Mouse (Mus musculus) cerebellum, adult 11-12 months (tissue): ENCODE data around the gene 1700021F05Rik.

Experiments
- DNase-seq: peaks from one replicate; pipeline ENCODE4 v3.0.0; 2022

1700021F05Rik gene

GRCm38 (mm10) chr10:43480227-43480849, 60.5 kb downstream of the 1700021F05Rik start:
- DNase-seq, result no peak

GRCm38 (mm10) chr10:43479436-43480157, 61.2 kb downstream of the 1700021F05Rik start:
- peak; percentile 71 for DNase-seq

DNA sequence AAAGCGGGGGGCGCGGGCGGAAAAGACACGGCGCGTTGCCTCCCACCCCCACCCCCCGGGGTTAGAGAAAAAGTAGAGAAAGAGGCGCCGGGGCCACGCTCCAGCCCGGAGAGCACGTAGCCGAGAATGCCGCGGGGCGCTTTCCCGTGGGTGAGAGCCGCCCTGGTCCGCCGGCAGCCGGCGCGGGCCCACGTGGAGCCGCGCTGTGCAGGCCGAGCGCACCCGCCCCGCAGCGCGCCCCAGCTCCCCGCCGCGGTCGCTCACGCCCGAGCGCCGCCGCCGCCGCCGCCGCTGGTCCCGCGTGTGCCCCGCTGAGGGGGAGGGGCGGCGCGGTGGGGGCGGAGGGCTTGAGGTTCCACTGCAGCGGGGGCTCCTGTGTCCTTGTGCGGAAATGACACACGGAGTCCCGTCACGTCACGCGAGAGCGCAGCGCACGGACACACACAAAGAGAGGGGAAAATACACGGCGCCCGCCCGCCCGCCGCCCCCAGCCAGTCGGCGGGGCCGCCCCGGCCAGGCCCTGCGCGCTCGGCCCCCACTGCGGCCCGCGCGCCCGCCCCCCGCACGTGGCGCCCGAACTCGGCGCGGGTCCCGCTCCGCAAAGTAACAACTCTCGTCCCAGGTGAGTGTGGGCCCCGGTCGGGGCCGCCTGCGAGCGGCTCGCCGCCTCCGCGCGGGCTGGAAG, 61.9 kb downstream of the 1700021F05Rik start, which contains the start of gene Bend3:
TSS of gene Bend3 (plus strand) at position 81 of the 685 bp plus-strand sequence.
- peak; percentile 59 for DNase-seq

DNA sequence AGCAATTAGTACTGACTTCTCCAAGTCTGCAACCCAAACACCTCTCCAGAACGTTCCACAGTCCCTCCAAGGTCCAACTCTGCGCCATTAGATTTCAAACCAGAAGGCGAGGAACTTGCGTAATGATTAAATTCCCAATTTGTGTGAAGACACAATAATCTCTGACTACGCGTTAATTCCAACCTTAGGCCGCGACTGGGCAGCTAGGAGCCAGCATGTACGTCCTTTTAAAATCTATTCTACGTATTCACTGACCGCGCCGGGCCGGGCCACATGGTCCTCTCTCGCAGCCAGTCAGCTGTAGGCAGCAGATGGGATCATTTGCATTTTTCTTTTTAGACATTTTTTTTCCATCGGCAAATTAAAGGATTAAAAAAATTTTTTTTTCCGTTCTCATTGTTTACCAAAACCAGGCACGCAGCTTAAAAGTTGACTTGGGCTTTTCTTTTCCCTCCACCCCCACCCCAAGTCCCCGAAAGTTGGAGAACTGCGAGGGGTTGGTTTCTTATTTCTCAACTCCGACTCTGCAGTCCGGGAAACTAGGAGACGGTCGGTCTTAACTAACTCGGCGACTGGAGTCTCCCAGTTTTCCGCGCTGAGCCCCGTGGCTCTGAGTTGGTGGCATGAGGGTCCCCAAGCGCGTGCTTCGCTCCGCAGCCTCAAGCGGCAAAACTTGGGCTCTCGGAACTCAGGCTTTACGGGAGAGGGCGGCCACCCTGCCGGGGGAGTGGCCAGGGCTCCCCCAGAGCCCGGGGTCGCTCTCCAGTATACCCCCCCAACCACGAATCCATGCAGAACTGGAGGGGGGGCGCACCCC, 62.7 kb downstream of the 1700021F05Rik start:
- peak; percentile 20 for DNase-seq

DNA sequence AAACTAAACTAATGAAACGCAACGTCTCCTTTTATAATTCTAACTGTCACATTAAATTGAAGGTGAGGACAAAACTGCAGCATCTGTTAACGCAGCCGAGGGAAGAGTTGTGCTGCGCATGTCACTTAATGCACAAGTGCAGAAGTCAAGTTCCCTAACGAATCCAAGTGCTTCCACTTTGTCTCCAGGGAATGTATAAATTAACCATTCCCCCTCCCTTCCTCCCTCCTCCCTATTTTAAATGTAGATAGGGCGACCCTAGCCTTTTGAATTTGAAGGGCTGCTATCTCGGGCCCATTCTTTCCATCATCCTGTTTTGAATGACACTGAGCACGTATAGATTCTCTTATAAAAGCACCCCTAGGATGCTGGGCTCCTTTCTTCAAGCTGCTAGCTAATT, 63.3 kb downstream of the 1700021F05Rik start:
- DNase-seq, result no peak

- DNase-seq, result no peak
Measured at GRCm38 (mm10) chr10:43475376-43475775, 65.4 kb downstream of the 1700021F05Rik start.
